Mouse (Mus musculus): ENCODE data around the gene Ulk4.

DNA sequence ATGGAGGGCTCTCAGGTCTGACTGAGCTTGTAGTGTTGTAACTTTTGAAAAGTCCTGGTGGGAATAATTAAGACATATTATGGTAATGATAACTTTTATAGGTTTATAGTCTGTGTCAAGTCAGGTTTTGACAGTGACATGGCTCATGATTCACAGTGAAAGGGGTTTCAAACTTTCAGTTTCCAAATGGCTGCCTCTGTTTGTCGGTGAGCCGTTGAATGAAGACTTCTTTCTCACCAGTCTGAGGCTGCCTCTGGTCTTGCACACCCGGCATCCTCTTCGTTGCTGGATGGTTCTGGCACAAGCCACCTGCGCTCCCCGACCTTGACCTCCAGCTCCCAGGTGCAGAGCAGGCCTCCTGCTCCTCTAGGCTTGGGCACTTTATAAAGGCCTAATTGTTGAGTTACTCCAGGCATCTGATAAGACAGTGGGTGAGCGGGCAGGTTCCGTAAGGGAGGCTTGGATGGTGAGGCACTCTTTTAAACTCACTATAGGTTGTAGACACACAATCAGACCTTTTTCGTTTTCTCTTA, 22.3 kb upstream of the Ulk4 start:
- no peak for TF ChIP-seq CTCF (IDR thresholded peaks at IDR 0.05; ENCODE audit: low read depth)
- no peak for TF ChIP-seq EP300 (IDR thresholded peaks at IDR 0.05; ENCODE audit: low read depth)
